Mouse (Mus musculus): ENCODE results near the gene Atf3.

DNA sequence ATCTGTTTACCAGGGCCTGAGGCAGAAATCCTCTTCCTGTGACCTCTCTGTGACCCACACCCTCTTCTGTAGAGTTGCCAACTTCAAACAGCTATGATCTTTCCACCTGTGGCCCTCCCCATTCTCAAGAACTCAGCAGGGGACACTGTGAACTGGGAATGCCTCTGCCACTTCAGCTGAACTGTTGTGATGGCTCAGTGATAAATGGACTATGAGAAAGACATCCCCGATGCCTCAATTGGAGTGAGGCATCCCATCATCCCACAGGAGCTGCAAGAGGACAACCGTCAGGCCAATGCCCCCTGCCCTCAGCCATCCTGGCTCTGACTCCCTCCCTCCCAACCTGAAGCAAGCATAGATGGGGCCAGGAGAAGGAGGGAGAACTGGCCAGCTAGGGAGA is 40.1 kb upstream of the Atf3 start:
- no peak for TF ChIP-seq CTCF (IDR thresholded peaks at IDR 0.05; ENCODE audit: low read depth)
- no peak for TF ChIP-seq EP300 (optimal IDR thresholded peaks at IDR 0.05)
